Mouse (Mus musculus) cerebellum, adult 8-10 months (tissue): ENCODE measurements around the gene Gemin8.

Experiments used
- DNase-seq: peaks from one replicate; pipeline ENCODE4 v3.0.0; 2022

Gemin8 gene

DNA sequence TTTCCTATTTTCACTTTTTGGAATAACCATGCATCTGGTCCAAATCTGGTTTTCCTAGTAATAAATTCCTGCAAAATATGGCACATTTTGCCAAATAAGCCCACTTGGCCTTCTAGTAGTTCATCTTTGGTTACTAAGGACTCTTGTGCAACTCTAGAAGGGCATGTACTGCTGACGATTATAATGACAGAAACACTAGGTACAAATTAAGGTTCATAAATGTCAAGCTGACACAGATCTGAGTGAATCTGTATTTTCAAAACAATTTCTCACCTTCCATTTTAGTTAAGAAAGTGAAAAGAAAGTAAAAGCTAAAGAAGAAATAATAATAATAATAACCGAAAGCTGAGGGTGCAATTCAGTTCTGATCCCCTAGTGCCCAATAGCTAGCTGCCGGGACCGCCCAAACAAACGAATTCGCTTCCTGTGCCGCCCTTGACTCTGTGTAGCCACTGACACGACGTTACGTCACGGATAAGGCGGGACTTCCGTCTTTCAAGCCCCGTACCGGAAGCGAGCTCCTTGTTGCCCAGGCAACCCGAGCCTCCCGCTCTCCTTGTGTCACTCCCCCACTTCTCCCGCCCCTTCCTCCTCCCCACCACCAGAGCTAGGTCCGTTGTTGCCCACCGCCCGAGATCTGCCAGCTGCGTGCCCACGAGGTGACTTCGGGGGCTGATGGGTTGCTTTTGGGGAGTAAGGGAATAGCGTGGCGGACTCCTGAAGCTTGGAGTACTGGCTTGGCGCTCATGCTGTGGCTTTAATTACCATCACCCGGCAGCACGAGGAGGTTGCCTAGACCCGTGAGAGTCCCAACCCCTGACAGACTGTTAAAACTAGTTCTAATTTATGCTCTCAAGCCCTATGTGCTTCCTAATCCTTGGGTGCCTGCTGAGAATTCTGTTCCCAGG, at the start of gene Gemin8:
Gene Gemin8, plus strand, starts transcription at position 563 of the 908 bp plus-strand sequence.
- peak; percentile 88 for DNase-seq

DNA sequence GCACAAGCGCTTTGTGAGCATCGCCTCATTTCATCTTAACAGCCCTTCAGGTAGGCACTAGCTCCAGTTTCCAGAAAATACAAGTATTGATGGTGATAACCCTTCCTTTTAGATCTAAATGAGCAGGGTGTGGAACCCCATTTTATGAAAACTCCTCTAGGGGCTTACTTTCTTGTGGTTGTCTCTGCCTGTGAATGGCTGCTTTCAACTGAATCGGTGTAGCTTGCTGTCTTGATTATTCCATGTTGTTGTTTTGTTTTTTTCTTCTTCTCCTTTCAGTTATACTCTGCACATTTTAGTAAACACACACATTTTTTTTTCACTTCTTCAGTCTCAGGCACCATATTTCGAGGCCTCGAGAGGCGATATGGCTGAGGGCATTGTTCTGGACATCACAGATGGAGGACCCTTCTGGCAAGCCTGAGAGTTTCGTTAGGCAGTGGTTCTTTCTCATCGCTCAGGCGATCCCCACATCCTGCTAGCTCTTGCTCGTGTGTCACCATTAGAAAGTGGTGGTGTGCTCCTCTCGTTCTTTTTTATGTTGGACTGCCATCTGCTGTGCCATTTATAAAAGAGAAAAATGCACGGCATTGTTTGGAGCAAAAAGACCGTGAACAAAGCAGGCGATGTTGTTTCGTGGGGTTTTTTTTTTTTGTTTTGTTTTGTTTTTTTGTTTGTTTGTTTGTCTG, 23.0 kb upstream of the Gemin8 start:
- DNase-seq: no peak

DNA sequence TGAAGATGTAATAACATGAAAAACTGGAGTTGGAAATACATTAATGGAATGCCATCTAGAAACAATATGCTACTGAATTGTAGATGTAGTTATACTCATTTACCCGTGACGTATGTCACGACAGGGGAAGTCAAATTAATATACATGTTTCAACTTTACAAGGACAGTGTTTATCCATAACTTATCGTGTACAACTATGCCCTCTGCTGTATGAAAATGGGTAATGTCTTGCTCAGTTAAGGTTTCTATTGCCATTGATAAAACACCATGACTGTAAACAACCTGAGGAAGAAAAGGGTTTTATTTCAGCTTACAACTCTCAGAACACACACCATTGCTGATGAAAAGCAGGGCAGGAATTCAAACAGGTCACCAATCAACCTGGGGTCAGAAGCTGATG, 7.5 kb upstream of the Gemin8 start:
- no peak for DNase-seq

DNA sequence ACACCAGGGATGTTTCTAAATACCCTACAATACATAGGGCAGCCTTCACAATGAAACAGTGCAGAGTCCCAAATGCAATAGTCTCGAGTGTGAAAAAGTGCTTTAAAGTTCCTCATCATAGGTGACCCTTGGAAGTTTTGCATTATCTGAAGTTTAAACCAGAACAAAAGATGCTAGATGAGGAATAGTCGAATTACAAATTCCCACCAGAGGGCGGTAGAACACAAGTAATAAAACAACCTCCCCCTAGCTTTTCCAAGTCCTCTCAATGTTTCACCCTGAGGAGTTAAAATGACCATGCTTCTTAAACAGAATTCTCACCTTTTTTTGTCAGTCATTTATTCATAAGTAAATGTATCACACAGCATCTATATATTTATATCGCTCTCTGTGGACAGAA, 2.9 kb upstream of the Gemin8 start:
- DNase-seq: peak; percentile 39

DNA sequence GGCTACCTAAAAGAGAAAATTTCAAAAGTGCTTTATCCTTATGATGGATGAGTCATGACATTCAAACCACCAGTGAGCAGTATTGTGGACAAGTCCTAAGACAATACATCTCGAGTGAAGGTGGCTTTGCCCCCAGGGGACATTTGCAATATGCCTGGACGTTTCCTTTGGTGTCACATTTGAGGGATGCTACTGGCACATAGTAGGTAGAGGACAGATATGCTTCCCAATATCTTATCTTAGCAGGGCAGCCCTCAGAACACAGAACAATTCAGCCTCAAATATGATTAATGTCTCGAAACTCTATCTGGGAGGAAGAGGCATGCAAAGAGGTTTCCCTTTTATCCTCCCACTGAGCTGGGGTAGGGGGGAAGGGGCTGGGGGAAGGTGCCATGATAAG, 2.3 kb upstream of the Gemin8 start:
- DNase-seq: no peak

DNA sequence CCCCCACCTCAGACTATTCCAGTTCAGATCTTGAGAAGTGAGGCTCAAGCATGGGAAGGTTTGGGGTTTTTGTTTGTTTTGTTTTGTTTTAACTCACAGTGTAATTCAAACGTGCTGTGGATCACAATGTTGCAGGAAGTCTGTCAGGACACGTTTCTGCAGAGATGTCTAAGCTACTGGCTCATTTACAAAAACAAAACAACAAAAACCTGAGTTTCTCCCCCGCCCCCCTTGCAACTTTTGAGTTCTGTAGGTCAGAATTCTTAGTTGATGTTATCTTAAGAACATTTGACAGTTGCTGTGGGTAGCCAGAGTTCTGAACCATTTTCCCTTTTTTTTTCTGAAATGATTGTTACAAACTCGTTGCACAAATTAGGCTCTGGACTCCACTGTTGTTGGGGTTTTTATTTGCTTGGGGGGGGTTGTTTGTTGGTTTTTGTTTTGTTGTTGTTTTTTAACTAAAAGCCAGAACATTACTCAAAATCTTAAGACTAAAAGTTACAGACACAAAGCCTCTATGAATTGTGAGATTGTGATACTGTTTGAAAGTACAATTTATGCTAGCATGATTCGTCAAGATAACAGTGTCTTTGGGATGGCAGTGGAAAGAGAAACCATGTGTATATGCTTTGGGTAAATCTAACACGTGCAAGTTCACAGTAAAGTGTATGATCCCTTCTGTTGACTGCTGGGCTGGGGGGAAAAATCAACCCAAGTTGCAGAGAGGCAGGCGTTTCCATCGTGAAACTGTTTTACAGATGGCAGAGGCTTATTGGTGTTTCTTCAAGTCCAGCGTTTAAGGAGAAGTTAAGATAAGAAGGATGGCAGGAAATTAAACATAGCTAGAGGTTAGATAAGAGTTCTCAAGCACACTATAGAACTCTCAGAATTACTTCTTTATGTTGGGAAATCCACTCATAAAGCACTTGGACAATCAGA, 815 bp downstream of the Gemin8 start:
- DNase-seq: no peak

DNA sequence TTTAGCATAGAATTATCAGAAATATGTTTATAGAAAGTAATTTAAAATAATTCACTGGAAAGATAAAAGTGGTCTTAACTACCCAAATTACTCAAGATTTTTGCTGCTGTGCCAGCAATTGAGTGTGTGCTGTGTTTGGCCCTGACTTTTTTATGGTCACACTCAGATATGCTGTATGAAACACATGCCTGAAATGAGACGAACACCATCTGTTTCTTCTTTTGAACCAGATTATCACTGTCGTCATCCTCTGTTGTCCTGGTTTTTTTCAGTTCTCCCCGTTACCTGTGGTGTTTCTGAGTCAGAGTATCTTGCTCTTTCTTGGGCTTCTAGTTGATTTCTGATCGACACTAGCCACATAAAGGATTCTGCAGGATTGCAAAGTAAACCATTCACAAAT, 1.8 kb downstream of the Gemin8 start:
- DNase-seq: no peak

DNA sequence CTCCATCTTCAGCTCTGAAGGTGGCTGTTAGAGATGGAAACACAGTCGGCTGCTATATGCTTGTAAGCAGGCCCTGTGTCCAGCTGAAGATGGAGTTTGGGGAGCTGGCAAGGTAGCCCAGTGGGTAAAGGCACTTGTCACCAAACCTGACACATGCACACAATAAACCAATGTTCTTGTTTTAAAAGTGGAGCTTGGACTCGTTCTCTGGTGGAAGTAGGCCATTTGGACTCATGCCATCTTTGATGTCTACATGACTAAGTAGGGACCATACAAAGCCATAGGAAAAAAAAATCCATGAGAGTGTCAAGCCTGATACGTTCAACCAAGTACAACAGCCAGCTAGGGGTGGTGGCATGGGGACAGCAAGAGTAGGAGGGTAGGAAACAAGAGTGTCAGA, 2.4 kb downstream of the Gemin8 start:
- peak; percentile 9 for DNase-seq

DNA sequence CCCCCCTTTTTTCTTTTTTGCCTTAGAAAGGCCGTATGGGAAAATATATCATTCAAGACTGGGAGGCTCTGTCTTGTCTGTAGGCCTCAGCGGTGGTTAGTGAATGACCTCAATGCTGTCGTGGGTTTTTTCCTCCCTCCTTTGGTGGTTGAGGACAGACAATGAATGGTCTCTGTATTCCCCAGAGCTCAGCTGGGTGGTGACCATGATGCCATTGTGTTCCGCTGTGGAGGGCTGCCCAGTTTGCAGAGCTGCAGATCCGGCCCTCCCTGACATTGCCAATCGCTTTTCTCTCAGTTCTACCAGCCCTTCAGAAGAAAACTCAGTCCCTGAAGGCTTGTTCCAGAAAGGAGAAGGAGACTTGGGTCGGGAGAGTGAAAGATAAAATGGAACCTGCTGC, 3.5 kb downstream of the Gemin8 start:
- DNase-seq: peak; percentile 7

DNA sequence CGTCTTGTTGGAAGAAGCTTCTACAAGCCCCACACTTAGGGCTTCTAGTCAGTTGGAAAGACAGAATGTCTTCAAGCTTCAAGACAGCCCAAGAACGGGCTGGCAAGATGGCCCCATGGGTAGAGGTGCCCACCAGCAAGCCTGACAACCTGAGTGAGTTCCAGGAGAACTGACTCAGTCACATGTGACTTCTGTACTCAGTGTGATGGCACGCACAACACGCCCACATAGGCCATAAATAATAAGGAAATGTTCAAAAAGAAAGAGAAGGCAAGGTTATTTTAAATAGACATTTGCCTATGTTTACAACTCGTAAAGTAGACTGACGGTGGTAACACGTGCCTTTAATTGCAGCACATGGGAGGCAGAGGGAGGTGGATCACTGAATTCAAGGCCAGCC, 7.7 kb downstream of the Gemin8 start:
- no peak for DNase-seq

DNA sequence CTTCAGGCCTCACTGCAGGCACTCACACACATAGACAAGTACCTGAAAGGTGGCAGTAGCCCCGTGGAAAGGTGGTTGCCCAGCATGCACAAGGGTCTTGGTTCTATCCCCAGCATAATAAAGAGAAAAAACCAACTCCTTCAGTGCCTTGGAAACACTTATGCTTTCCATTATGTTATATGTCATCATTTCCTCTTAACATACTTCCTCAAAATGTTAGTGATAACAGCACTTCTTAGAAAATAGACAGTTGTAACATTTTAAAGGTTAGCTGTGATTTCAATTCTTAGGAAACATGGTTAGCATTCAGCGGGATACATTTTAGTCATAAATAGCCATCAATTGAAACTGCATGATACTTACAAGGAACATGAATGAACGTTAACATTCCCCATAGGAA, 12.8 kb downstream of the Gemin8 start:
- no peak for DNase-seq

DNA sequence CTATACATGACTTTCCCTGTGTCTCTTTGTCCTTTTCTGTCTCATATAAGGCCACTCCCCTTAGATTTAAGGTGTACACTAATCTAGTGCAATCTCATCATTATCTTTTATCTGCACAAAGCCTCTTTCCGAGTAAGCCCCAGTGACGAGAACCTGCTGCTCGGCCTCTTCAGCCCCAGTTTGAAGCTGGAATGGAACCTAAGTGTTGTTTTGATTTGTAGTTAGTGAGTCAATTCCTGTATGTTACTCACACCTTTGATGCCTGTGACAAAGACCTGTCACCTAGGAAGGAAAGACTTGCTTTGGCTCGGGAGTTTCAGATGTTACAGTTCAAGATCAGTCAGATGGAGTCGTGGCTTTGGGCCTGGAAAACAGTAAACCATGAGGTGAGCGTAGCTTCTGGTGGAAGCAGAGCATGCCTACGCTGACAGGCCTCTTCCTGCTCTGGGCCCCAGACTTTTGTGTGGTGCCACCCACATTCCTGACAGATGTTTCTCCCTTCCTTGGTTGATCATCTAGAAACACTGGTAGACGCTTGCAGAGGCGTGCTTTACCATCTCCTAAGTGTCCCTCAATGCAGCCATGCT, 15.2 kb downstream of the Gemin8 start:
- no peak for DNase-seq

DNA sequence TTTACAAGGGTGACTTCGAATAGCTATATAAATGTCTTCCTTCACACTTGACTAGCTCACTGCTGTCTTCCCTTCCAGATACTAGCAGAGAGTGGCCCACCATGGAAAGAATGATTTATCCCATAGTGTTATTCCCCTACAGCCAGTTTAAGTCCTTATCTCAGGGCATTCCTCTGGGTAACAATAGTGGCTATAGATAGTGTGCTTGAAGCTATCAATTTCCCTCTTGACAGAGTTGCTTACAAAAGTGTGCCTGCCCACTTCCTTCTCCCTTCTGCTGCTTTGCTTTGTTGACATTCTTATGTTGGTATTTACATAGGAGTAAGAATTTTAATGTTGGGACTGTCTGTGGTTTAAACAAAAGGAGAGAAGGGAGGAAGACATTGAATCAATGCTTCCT, 17.5 kb downstream of the Gemin8 start:
- no peak for DNase-seq

DNA sequence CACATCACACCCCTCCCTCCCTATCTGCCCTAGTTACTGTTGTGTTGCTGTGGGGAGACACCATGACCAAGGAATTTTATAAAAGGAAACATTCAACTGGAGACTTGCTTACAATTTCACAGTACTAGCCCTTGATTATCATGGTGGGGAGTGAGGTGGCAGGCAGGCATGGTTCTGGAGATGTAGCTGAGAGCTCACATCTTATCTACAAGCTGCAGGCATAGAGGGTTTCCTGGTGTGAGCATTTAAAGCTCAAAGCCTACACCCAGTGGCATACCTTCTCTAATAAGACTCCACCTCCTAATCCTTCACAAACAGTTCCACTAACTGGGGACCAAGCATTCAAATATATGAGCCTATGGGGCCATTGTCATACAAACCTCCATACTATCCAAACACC, 26.1 kb downstream of the Gemin8 start:
- no peak for DNase-seq

DNA sequence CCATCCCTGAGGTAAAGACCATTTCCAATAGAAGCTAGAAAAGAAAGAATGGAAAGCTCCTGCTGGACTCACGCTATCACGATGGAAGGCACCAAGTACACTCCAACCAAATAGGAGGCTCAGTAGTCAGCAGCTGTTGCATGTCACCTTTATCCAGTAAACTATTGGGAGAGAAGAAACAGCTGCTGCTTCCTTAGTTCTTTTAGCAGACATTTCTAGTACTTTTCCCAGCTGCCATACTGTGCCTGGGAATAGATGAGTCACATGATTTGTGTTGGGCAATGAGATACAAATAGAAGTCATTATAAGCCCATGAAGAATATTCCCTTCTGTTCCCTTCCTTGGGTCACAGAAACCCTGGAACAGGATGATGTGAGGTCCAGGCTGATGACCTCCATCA, 28.0 kb downstream of the Gemin8 start:
- no peak for DNase-seq

DNA sequence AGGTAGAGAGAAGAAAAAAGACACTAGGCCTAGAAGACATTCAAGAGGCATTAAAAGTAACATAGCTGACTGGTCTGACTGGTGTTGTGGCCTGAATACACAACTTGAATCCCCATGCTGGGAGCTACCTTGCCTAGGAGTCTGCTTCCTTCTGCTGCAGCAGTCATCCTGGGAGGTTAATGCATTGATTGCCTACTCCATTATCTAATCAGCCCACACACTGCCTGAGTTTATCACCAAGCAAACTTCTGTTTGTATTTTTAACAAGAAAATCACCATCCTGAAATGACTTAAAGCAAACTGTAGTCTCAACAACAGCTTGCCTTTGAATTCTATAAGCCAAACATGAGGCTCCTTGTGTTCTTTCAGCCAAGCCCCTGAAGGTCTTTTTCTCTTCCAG, 29.6 kb downstream of the Gemin8 start:
- no peak for DNase-seq

DNA sequence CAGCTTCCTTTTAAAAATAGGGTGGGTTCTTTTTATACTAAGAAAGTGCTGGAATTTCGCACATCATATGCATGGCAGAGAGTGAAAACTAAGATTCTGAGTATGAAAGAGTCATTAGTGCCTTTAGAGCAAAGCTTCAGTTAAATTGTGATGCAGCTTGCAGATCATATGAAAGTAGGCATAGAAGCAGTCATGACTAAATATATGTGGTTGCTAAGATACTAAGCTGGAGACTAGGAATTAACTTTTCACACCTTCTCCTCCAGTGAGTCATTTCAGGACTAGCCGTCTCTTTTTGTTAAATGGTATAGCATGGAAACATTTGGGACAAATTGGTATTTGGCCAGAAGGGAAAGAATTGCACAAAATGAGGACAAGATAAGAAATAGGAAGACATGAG, 44.3 kb downstream of the Gemin8 start:
- no peak for DNase-seq

DNA sequence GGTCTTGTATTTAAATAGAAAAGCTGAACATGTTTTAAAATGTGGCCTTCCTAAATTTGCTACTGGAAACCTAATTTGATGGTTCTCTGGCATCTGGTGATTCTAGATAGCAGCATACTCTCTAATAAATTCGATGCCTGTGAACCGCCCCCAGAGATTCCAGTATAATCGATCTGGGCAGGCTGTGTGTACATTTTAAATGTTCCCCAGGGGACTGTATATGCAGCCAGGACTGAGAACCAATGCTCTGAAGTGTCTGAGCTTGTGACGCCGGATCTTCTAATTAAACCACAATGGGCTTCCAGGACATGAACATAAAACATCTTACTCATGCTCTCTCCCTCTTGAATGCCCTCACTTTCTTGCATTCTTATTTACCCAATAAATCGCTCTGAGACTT, 46.0 kb downstream of the Gemin8 start:
- DNase-seq: no peak

DNA sequence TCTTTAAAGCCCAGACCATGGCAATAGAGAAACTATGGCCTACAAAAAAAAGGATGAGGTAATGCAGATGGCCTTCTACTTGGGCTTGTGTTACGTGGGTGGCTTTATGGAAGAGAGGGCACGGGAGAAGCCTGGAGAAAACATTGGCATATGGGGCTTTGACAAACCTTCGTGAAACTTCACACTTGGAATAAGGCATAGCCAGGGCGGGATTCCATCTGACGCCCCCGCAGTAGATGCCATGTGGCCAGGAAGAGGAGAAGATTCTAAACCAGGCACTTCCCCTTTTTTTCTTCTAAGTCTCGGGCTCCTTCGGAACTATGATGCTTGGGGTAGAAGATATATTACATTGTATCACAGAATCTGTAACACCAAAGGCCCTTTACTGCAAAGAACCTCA, 46.5 kb downstream of the Gemin8 start:
- no peak for DNase-seq

DNA sequence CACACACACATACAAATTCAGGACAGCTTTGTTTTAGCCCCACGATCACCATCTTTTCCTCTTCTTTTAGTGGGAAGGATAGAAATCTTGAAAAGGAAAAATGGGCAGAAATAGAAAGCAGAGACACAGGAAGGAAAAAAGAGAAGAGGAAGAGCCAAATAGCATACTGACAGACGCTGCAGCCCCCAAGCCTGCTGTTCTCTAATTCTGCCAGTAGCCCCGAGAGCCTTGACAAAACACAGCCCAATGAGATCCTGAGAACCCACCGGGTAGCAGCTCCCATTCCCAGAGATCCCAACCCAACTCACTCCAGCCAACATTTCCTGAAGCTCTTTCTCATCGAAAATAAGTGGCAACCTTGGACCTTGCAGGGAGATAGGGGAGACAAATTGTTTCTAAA, 49.1 kb downstream of the Gemin8 start:
- DNase-seq: no peak

DNA sequence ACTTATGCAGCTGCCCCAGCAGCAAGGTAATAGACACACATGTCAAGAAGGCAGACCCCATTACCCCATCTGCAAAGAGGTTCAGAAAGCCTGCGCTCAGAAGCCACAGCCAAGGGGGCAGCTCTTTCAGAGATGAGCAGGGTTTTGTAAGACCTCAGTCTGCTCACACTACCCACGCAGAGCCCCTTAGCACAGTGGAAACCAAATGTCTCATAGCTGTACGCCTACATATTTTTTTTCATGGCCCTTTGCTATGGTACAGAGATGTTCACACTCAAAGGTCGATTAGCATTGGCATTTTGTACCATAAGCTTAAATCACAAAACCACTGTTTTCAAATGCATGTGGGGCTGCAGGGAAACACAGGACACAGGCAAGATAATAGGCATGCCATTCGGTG, 56.6 kb downstream of the Gemin8 start:
- DNase-seq: no peak

DNA sequence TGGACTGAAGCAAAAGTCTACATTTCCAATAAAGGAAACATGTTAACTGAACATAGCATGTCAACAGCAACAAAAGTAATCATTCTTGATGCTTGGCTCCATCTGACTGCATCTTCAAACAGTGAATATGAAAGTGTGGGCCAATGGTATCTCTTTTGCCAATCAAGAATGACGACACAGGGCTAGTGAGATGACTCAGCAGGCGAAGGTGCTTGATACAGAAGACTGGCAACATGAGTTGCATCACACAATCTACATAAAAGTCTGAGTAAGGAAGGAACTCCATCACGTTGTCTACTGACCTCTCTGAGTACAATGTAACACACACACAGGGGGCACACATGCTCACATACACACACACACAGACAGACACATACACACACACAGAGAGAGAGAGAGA, 59.5 kb downstream of the Gemin8 start:
- DNase-seq: no peak
